Mouse (Mus musculus): ENCODE results near the gene Btbd35f8. TPM values are rescaled to one million over a fixed set of nuclear protein-coding genes. Genes with fewer than 3 reads are reported as not detected.
"Not testable (repeated sequence)": the region's sequence is repeated elsewhere in the genome, so short reads cannot be mapped to it uniquely, and the experiment has no call there.

Btbd35f8 gene
- total RNA-seq (2021) (not detected), polyA plus RNA-seq (2012; rRNA removed) (not detected in 2 replicates)
- long read RNA-seq, result 0 reads

- DNase-seq; H3K4me3 ChIP-seq; H3K9ac ChIP-seq (ENCODE audit: low read depth, low read length); H3K79me2 ChIP-seq (replicated peaks; ENCODE audit: control insufficient read depth, insufficient read depth, low read length); H3K27ac ChIP-seq; H3K4me1 ChIP-seq (ENCODE audit: control insufficient read depth, insufficient read depth, low read length); H3K27me3 ChIP-seq (ENCODE audit: control insufficient read depth, insufficient read depth, low read length); H3K36me3 ChIP-seq (ENCODE audit: control insufficient read depth, insufficient read depth, low read length); intact Hi-C loops (cut with DNase I): not testable (repeated sequence)
- no CpG with 5 or more reads among the region's 3 CpGs for WGBS
Observed at GRCm38 (mm10) chrX:34450224-34450623, at the start of gene Btbd35f8. Btbd35f8 (plus strand) TSS chrX:34450524.

Other genes starting within 250 kb of the Btbd35f8 start
- gene Spin2g, start 211.8 kb upstream of the Btbd35f8 start, total RNA-seq (2021), result not detected
- not detected in 2 replicates for gene Spin2g, start 211.8 kb upstream of the Btbd35f8 start, polyA plus RNA-seq (2012; rRNA removed)

All from heart, adult 2 months (tissue).